Mouse (Mus musculus): ENCODE measurements at regions not wholly inside any gene's neighbourhood (a gene's known extent, or its start where the extent isn't known, plus 50 kb on each side); places are given as distances from the start of the nearest gene placed in this dataset.
A peak's percentile ranks its signal among the peaks of the same experiment; 100 is the strongest.

GRCm38 (mm10) chr3:74787741-74788140 lies 377.1 kb downstream of the Zbbx start:
- Histone ChIP-seq H3K27me3 (ENCODE audit: control insufficient read depth, insufficient read depth, low read length) (no peaks in the 10 kb centered on the region), H3K4me3 (ENCODE audit: insufficient read depth, low read depth, low read length) (no peak overlapping the region), H3K27ac (replicated peaks; ENCODE audit: insufficient read depth, low read depth, low read length) (no peak overlapping the region), H3K9ac (ENCODE audit: low read depth, low read length) (no peak overlapping the region), H3K79me2 (ENCODE audit: control insufficient read depth, insufficient read depth, low read length) (no peaks in the 10 kb centered on the region), H3K36me3 (ENCODE audit: control insufficient read depth, insufficient read depth, low read length) (no peaks in the 10 kb centered on the region), H3K4me1 (ENCODE audit: control insufficient read depth, insufficient read depth, low read length) (no peaks in the 10 kb centered on the region)
- TF ChIP-seq CTCF (IDR thresholded peaks at IDR 0.05; ENCODE audit: low read depth, low read length) (no peak), POLR2A (IDR thresholded peaks at IDR 0.05; ENCODE audit: extremely low read depth, insufficient read depth, low read length) (no peak)
- WGBS = 75% methylated on average over 1 of the region's 1 CpGs
- no peak for DNase-seq (ENCODE audit: extremely low read depth, low read depth, low spot score)

DNA sequence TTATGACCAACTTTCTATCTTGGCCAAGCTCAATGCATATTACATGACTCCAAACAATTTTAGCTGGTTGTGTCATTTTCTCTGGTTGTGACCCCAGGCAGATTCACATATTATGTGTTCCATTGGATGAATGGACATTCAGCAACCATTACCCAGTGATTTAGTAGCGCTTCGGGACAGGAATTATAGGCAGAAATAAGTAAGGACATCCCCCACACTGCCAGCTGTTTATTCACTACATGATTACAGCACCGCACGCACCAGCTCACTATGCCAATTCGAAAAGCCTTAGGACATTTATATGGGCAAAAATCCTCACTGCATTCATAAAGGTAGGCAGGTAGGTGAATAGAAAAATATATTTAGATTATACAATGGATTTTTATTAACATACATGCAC lies 386.5 kb downstream of the Zbbx start:
- Histone ChIP-seq H3K4me3 (ENCODE audit: insufficient read depth, low read depth, low read length) (no peak overlapping the region), H3K79me2 (ENCODE audit: control insufficient read depth, insufficient read depth, low read length) (no peaks in the 10 kb centered on the region), H3K27me3 (ENCODE audit: control insufficient read depth, insufficient read depth, low read length) (no peaks in the 10 kb centered on the region), H3K27ac (replicated peaks; ENCODE audit: insufficient read depth, low read depth, low read length) (no peak overlapping the region), H3K4me1 (ENCODE audit: control insufficient read depth, insufficient read depth, low read length) (no peaks in the 10 kb centered on the region), H3K9ac (ENCODE audit: low read depth, low read length) (no peak overlapping the region), H3K36me3 (ENCODE audit: control insufficient read depth, insufficient read depth, low read length) (no peaks in the 10 kb centered on the region)
- WGBS = 95% methylated on average over 5 of the region's 5 CpGs
- no peak for DNase-seq (ENCODE audit: extremely low read depth, low read depth, low spot score)
- TF ChIP-seq POLR2A (IDR thresholded peaks at IDR 0.05; ENCODE audit: extremely low read depth, insufficient read depth, low read length) (no peak), CTCF (IDR thresholded peaks at IDR 0.05; ENCODE audit: low read depth, low read length) (no peak)

- H3K27me3 ChIP-seq (ENCODE audit: control insufficient read depth, insufficient read depth, low read length) = no peaks in the 10 kb centered on the region
- H3K36me3 ChIP-seq (ENCODE audit: control insufficient read depth, insufficient read depth, low read length) = no peaks in the 10 kb centered on the region
- no peak overlapping the region for H3K9ac ChIP-seq (ENCODE audit: low read depth, low read length)
- no peak overlapping the region for H3K27ac ChIP-seq (replicated peaks; ENCODE audit: insufficient read depth, low read depth, low read length)
- no peaks in the 10 kb centered on the region for H3K79me2 ChIP-seq (ENCODE audit: control insufficient read depth, insufficient read depth, low read length)
- 83% methylated on average over 2 of the region's 2 CpGs for WGBS
- peak; percentile 30 for DNase-seq (ENCODE audit: extremely low read depth, low read depth, low spot score)
- H3K4me1 ChIP-seq (ENCODE audit: control insufficient read depth, insufficient read depth, low read length) = no peaks in the 10 kb centered on the region; the same call in 1 of the 2 replicates
- no peak for TF ChIP-seq POLR2A (IDR thresholded peaks at IDR 0.05; ENCODE audit: extremely low read depth, insufficient read depth, low read length)
- TF ChIP-seq CTCF (IDR thresholded peaks at IDR 0.05; ENCODE audit: low read depth, low read length) = peak; percentile 11; the same call in 1 of the 2 replicates
- H3K4me3 ChIP-seq (ENCODE audit: insufficient read depth, low read depth, low read length) = no peak overlapping the region
These were observed 422.7 kb downstream of the Zbbx start for GRCm38 (mm10) chr3:74742123-74742522.

- no peak overlapping the region for H3K27ac ChIP-seq (replicated peaks; ENCODE audit: insufficient read depth, low read depth, low read length)
- no peaks in the 10 kb centered on the region for H3K79me2 ChIP-seq (ENCODE audit: control insufficient read depth, insufficient read depth, low read length)
- H3K36me3 ChIP-seq (ENCODE audit: control insufficient read depth, insufficient read depth, low read length) = no peaks in the 10 kb centered on the region
- H3K4me3 ChIP-seq (ENCODE audit: insufficient read depth, low read depth, low read length) = no peak overlapping the region
- no peaks in the 10 kb centered on the region; the same call in 1 of the 2 replicates for H3K4me1 ChIP-seq (ENCODE audit: control insufficient read depth, insufficient read depth, low read length)
- H3K9ac ChIP-seq (ENCODE audit: low read depth, low read length) = no peak overlapping the region
- TF ChIP-seq CTCF (IDR thresholded peaks at IDR 0.05; ENCODE audit: low read depth, low read length) (no peak), POLR2A (IDR thresholded peaks at IDR 0.05; ENCODE audit: extremely low read depth, insufficient read depth, low read length) (no peak)
- DNase-seq (ENCODE audit: extremely low read depth, low read depth, low spot score) = no peak
- no peaks in the 10 kb centered on the region for H3K27me3 ChIP-seq (ENCODE audit: control insufficient read depth, insufficient read depth, low read length)
- 93% methylated on average over 2 of the region's 2 CpGs for WGBS
These were observed 425.1 kb downstream of the Zbbx start for GRCm38 (mm10) chr3:74739718-74740117.
